Comparison of ENCODE assay signal across 9 mouse cellular contexts in genomic region chr5:25053971-25054658, GRCm38 (mm10). TPM values are rescaled to one million over a fixed set of nuclear protein-coding genes. Genes with fewer than 3 reads are reported as not detected.
DNase-seq lines count a peak whose midpoint lies in the region; ATAC-seq lines count a peak whose summit lies in the region.
"Had no signal": no experiment of that assay in that cellular context is flagged by ENCODE, and none has a peak within 500 bp of the region (broad histone marks: within the 10 kb centered on the region; RNA-seq: fewer than 3 reads in every experiment).

No protein-coding gene starts in this region.

- 0 out of 4 replicates have a peak overlapping the region, but pooled peaks of 1 of the 2 experiments have one; percentile 14 for H3K27ac ChIP-seq in heart, embryonic 14.5 days (replicated peaks in 1 of 2; ENCODE audit: control insufficient read depth in 1 of 2, insufficient read depth in 1 of 2, low read depth in 2 of 2, low read length in 2 of 2)
- H3K27ac ChIP-seq in midbrain, embryonic 13.5 days = no peak overlapping the region

- no peak overlapping the region; the same call in 1 of the 2 replicates for H3K9ac ChIP-seq in heart, embryonic 14.5 days (ENCODE audit: low read length)
- H3K9ac ChIP-seq in midbrain, embryonic 13.5 days (replicated peaks) = no peak overlapping the region

- H3K4me3 ChIP-seq in heart, embryonic 14.5 days (ENCODE audit: control insufficient read depth in 1 of 2, insufficient read depth in 1 of 2, low read depth in 1 of 2, low read length in 2 of 2) = no peak overlapping the region
- no peak overlapping the region for H3K4me3 ChIP-seq in midbrain, embryonic 13.5 days (replicated peaks)

- no peaks in the 10 kb centered on the region for H3K36me3 ChIP-seq in heart, embryonic 14.5 days (ENCODE audit: control insufficient read depth, insufficient read depth, low read length)
- H3K36me3 ChIP-seq in midbrain, embryonic 13.5 days = no peaks in the 10 kb centered on the region

- H3K4me2 ChIP-seq in heart, embryonic 14.5 days (ENCODE audit: low read length) = no peak overlapping the region
- no peak overlapping the region for H3K4me2 ChIP-seq in midbrain, embryonic 13.5 days (replicated peaks)

- H3K27me3 ChIP-seq in heart, embryonic 14.5 days (ENCODE audit: control insufficient read depth, insufficient read depth, low read length) = no peaks in the 10 kb centered on the region
- H3K27me3 ChIP-seq in midbrain, embryonic 13.5 days = 0 out of 2 replicates have a peak, but pooled peaks cover 2% of the 10 kb centered on the region

- ATAC-seq in heart, embryonic 14.5 days (ENCODE audit: insufficient number of reproducible peaks, insufficient read depth, low FRiP score, low read depth) = peak; percentile 24; the same call in 1 of the 2 replicates
- no peak for ATAC-seq in midbrain, embryonic 13.5 days
- no peak for ATAC-seq in erythroblast, adult 5-6 weeks (replicated peaks; ENCODE audit: low FRiP score, poor library complexity, severe bottlenecking)

- no peak for DNase-seq in heart, adult 18-20 months
- peak; percentile 59 for DNase-seq in 3T3-L1 (ENCODE audit: low read depth, low spot score)
- DNase-seq in adrenal gland, postnatal 14 days = peak; percentile 77
- DNase-seq in left cerebral cortex, adult 18-20 months (ENCODE audit: low spot score in 2 of 2) = peak; percentile 61 to 73
- no peak for DNase-seq in neural tube, embryonic 10.5 days (ENCODE audit: extremely low spot score, low spot score)
- DNase-seq: lung, adult 2 months had no signal

- no peaks in the 10 kb centered on the region for H3K9me3 ChIP-seq in heart, embryonic 14.5 days (ENCODE audit: control insufficient read depth, low read length)
- H3K9me3 ChIP-seq in midbrain, embryonic 13.5 days = no peaks in the 10 kb centered on the region

- WGBS in heart, embryonic 14.5 days = 61% methylated on average over 7 of the region's 7 CpGs
- WGBS in midbrain, embryonic 13.5 days = 79% methylated on average over 7 of the region's 7 CpGs

- peaks cover 17 to 31% of the 10 kb centered on the region in 2 experiments for H3K4me1 ChIP-seq in heart, embryonic 14.5 days (ENCODE audit: control insufficient read depth in 2 of 2, insufficient read depth in 2 of 2, low read length in 2 of 2)
- peaks cover 8% of the 10 kb centered on the region for H3K4me1 ChIP-seq in midbrain, embryonic 13.5 days (replicated peaks)

RNA-seq across cellular contexts. Expression of gene Prkag2, which starts 46.3 kb away (rescaled TPM):
- polyA plus RNA-seq in heart, embryonic 14.5 days (2014; fragmentation: Nextera tagmentation; extraction: Ambion mirVana) = 120 and 122 TPM in 2 replicates
- 10 to 100 TPM; 30.8 to 31.1 TPM for total RNA-seq in heart, adult 18-20 months (2021)
- total RNA-seq in adrenal gland, postnatal 14 days (2021) = 64.7 and 74.9 TPM in 2 replicates
- total RNA-seq in left cerebral cortex, adult 18-20 months (2021) = 100 to 1,000 TPM; 119 TPM
- 74.5 and 76.9 TPM in 2 replicates for polyA plus RNA-seq in midbrain, embryonic 13.5 days (2015; fragmentation: Nextera tagmentation; extraction: Ambion mirVana)
- total RNA-seq in erythroblast, adult 5-6 weeks (2015; ENCODE audit: low replicate concordance) = 8.5 and 10.0 TPM in 2 replicates
- total RNA-seq in erythroblast, adult 5-6 weeks (2017; ENCODE audit: low replicate concordance) = 2.0 and 2.8 TPM in 2 replicates

Comparison
In these comparisons a context has a peak if more than half of its experiments do, and no peak if none do; other contexts are left out.
1. DNase-seq: peak in 3T3-L1 (single experiment), adrenal gland, postnatal 14 days (single experiment) and left cerebral cortex, adult 18-20 months (2 of 2); none in heart, adult 18-20 months (0 of 2) and neural tube, embryonic 10.5 days (single experiment).